Mouse (Mus musculus) megakaryocyte, embryonic 14.5 days (primary cell): ENCODE measurements around the gene Tex2.

ENCODE experiments used
- FLI1 ChIP-seq: IDR thresholded peaks from 2 replicates; pipeline ENCODE4 v1.6.1; 2012; ENCODE audit warnings: low read length, inconsistent platforms, mixed read lengths
- GATA1 ChIP-seq: IDR thresholded peaks from 3 replicates; pipeline ENCODE4 v1.6.1; 2012; ENCODE audit warnings: mixed read lengths, low read length, inconsistent platforms, borderline replicate concordance

GRCm38 (mm10) chr11:106507638-106508037, 105.6 kb downstream of the Tex2 start:
- TF ChIP-seq GATA1: no peak
- TF ChIP-seq FLI1: no peak
